Mouse (Mus musculus): ENCODE data around the gene Draxin.

DNA sequence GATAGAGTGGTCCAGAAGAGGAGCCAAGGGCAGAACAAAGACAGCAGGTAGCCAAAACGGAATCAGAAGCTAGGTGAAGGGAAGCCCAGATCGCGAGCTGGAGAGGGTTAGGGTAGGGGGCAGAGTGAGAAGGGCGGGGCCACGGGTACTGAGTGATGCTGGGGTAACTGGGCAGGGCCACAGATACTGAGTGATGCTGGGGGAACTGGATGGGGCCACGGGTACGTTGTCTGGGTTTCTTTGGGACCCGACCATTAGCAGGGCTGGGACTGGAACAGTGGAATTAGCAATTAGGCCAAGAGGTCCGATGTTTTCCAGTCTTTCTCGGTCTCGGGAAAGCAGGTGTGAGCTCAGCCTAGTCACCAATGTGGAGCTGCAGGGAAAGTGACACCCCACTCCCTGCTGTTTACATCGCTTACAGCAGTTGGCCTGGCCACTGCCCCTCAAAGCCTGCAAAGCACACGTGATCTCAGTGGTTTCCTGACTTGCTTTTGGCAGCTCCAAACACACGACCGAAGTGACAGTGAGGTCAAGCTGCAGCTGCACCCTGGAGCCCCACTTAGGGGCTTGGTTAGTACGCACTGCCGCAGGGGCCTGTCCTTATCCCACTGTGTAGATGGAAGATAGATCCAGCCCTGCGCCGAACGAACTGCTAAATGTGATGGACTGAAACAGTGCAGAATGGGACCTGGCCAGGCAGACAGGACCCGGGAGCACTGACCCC lies 47.2 kb downstream of the Draxin start:
- TF ChIP-seq POLR2A (IDR thresholded peaks at IDR 0.05; ENCODE audit: low read depth, low read length) (no peak), CTCF (IDR thresholded peaks at IDR 0.05; ENCODE audit: extremely low read depth, insufficient read depth, insufficient read length, insufficient replicate concordance) (no peak)
